Mouse (Mus musculus) urinary bladder, postnatal 10 days (tissue): ENCODE measurements around the gene Shisa9.

Experiments used
- DNase-seq: peaks from one replicate; pipeline ENCODE4 v3.0.0; 2022; ENCODE audit warnings: low spot score

Gene Shisa9

DNA sequence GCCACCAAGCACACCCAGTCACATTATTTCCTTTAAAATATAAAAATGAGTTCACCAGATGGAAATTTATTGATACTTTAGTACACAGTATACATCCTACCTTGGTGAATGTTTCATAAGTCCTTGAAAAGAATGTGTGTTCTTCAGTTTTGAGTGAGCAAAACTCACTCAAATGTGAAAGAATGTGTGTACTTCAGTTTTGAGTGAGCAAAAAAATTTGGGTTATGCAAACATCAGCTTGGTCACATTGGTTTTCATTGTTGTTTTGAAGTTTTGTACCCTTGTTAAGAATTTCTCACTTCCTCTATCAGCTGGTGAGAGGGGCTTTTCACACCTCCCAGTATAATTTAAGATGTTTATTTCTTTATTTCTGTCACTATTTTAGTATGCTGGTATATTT lies 331.7 kb downstream of the Shisa9 start:
- no peak for DNase-seq
